Mouse (Mus musculus): Measurements from ENCODE around the gene Tox3.
A peak's percentile ranks its signal among the peaks of the same experiment; 100 is the strongest.

- TF ChIP-seq CTCF (IDR thresholded peaks at IDR 0.05; ENCODE audit: low read depth) = 0 out of 2 replicates have a peak, but pooled peaks have one; percentile 12
- TF ChIP-seq EP300 (optimal IDR thresholded peaks at IDR 0.05) = no peak
Observed at GRCm38 (mm10) chr8:90276722-90277121, 71.4 kb downstream of the Tox3 start.
